Mouse (Mus musculus) c-Kit-positive CD71-positive TER-119-negative erythroid progenitor cells, embryonic 14.5 days (primary cell): ENCODE results near the gene Lifr.

ENCODE experiments used
- DNase-seq: peaks from one replicate; pipeline ENCODE4 v3.0.0-alpha.2; 2013; ENCODE audit warnings: low read depth

Lifr gene

DNA sequence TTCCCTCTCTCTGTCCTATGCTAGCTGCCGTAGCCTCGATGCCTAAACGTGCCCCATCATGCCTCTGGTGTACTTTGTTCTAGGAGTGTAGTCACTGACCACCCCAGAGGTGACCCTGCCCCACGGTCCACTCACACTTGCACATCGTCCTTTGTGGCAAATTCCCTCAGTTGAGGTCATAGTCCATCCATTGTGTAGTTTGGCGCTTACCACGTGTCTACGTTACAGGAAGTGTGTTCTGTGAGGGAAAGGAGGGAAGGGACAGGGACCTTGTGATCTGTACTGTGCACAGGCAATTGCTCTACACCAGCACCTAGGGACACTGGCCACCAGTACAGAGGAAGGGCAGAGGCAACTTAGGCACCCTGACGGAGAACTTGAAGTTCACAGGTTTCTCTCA lies 69.5 kb downstream of the Lifr start:
- no peak for DNase-seq

DNA sequence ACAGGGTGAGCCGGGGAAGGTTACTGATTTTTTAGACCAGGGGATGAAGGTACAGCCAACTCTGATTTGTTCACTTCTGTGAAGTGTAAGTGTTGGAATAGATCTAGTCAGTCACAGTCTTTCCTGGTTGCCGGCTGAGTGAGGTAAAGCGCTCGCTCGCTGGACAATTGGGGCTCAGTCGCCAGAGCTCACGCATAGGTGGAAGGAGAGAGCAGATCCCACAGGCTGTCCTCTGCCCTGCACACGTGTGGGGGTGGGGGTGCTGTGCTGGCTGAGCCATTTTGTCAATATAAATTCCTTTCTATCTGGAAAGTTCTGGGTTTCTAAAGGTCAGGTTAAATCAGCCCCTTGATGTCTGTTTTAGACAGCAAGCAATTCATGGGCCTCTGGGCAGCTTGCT lies 69.9 kb downstream of the Lifr start:
- no peak for DNase-seq

DNA sequence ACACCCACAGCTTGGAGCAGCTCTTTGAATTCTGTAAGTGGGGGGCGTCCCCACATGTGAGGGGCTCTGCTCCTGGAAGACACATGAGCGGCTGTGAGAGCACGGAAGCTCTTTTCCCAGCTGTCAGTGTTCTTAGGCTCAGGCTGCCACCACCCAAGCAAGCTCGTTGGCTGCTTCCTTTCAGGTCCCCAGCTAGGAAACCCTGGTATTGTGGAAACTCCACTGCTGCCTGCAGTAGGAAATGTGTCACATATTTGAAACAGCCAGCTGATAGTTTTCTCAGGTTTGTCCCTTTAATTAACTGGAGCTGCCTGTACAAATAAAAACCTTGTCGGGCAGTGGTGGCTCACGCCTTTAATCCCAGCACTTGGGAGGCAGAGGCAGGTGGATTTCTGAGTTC lies 73.4 kb downstream of the Lifr start:
- DNase-seq = no peak

DNA sequence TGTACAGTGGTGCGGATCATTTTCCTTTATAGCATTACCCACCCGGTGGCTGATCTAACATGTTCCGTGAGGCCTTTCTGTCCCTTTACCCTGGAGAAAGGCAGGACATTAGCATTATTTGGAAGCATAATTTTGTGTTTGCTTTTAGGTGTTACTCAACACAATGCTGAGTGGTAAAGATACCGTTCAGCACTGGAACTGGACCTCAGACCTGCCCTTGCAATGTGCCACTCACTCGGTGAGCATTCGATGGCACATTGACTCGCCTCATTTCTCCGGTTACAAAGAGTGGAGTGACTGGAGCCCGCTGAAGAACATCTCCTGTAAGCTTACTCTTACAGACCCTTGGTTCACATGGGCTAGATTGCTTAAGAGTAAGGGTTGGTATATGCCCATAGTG lies 76.3 kb downstream of the Lifr start:
- no peak for DNase-seq

DNA sequence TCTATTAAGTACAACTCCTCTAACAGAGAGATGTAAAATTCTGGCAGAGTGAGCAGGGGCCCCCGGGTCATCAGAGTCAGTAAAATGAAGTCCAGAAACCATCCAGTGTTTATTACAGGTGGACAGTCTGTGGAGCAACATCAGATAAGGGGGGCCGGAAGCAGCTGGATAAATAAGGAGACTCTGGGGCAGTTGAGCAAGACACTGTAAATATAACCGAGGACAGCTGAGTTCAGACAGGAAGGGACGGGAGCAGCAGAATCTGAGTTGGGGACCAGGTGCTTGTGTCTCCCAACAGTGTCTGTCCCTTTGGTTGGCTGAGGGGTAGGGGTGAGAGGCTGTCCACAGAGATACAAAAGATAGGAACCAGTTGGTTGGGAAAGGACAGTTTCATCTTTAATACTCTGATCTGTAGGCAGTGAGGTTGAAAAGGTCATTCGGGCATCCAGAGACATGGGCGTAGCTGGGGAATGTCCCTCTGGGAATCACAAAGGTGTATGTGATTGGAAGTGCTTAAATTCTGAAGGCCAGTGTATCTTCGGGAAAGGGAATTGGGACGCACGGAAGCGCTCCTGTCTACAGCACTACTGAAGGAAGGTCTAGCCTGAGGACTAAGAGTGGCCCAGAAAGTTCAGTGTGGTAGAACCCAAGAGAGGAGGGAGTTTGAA lies 77.0 kb downstream of the Lifr start:
- no peak for DNase-seq

DNA sequence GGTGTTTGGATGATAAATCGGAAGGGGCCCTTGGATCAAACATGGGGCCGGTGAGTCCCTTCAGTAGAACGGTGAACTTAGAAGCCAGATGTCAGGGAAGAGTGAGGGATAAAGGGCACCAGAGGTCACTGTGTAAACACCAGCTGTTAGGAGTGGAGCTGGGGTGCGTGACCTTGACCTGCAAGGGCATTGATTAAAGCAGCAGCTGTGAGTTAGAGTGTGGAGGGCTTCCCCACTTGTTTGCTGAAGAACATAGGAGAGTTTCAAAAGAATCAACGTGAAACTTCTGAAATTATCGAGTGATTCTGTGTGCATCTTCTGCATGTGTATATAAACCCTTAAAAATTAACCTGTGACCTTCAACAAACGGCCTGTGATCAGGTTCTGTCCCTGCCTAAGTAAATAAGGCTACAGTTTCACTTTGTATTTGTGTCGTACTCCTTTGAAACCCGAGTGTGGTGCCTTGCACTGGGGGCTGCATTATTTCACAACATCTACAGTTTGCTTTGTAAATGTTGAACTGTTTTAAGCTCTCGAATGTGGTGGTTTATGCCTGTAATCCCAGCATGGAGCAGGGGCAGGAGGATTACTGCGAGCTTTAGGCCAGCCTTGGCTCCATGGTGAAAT lies 77.6 kb downstream of the Lifr start:
- DNase-seq = no peak

DNA sequence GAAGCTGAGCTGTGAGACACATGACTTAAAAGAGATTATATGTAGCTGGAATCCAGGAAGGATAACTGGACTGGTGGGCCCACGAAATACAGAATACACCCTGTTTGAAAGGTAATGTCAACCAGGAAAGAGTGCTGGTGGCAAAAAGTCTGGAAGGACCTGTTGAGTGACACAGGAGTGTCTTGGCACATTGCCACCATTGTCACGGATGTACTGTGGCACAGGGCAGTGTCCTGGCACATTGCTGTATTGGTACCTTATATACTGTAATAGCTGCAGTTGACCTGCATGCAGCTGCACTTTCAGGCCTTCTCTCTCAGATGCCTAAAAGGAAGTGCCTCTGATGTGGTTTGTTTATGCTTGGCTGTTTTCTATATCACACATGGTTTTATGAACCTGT lies 82.5 kb downstream of the Lifr start:
- no peak for DNase-seq

DNA sequence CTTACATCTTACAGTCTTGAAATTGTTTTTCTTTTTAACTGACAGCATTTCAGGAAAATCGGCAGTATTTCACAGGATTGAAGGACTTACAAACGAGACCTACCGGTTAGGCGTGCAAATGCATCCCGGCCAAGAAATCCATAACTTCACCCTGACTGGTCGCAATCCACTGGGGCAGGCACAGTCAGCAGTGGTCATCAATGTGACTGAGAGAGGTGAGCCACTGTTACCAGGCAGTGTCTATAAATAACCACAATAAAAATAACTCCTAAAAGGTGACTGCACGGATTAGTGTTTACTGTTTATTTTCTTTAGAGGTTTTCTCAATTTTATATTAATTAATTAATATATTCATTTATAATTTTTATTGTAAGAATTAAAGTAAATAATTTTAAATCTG lies 82.9 kb downstream of the Lifr start:
- no peak for DNase-seq

DNA sequence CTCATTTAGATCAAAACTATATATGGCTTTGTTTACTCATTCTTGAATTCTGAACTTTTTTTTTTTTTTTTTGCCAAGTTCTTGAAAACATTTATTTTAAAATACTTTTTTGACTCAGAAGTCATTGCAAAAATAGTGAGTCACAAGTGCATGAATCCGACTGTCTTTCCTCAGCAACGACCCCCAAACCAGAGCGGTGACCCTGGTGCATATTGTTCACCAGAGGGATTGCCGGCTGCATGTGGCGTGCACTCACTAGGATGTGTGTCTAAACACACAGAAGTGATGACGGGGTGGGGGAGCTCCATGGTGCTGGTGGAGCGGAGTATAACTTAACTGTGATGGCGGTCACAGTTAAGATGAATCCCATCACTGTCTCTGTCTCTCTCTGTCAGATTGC lies 83.4 kb downstream of the Lifr start:
- DNase-seq = no peak

DNA sequence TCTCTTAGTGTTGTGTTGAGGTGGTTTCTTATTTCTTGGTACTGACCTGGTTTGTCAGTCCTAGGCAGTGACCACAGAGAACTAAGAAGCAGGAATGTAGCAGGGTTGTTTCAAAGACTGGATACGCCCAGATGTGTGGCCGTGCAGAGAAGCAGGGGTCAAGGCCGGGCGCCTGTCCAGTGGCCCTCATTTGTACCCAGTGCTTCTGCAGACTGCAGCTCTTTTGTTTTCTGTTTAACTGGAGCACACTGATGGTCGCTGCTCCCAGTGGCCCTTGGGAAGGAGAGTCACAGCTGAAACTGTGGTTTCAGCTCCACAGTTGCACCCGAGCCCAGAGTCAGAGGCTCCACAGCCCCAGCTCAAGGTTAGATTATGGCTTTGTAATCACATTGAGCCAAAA lies 90.2 kb downstream of the Lifr start:
- DNase-seq = no peak

DNA sequence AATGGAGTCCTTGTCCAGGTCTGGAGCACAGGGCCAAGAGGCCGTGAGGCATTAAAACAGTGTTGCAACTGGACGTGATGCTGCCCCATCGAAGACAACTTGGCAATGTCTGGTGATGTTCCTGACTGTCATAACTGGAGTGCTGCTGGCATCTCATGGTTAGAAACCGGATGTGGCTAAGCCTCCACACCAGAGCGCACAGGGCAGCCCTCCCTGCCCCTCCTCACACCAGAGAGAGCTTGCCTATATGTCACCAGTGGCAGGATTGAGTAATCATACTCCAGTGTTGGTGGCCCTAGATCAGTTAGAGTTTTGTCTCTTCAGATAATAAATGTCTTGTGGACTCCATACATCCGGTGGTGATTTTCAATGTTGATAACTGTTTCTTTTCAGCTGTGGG lies 97.3 kb downstream of the Lifr start:
- DNase-seq = no peak

DNA sequence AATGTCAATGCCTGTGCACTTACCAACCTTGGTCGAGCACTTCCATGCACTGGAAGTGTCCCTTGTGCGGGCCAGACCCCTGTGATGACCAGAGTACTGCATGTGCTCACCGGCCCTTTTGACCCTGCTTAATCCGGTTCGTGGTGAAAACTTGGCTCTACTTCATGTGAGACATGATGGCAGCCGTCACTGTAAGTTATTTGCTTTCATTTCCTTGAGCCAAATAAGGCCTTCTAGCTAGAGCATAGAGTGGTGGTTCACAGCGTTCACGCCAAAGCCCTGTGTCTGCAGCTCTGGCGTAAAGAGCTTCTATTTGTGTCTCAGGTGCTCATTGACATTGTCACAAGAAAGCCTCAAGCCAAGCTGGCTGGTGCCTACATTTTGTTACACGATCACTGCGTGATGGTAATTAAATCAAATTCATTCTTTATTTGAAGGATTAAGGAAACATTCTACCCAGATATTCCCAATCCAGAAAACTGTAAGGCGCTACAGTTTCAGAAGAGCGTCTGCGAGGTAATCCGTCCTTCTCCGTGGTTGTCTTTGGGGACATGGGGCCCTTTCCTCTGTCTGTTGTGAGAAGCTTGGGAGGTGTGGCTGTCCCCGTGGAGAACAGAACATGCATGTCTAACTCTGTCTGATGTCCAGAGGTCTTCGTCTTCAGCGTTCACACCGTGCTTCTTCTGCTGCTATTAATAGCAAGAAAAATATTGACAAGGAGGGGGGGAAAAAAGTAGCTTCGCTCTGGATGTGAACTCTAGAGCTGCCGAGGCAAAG lies 99.5 kb downstream of the Lifr start:
- DNase-seq = no peak

DNA sequence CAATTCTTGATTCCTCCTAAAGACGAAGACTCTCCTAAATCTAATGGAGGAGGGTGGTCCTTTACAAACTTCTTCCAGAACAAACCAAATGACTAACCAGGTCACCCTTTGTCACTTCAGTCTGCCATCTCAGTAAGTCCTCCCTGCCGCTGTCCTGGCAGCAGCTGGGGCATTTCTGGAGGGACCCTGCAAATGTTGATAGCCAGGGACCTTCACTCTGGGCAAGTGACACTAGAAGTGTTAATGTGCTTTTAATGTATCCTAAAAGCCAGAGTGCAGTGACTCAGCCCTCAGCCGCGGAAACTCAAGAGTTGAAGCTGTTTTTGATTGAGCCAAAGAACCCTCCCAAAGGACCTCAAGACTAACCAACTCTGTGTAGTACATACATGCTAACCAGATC lies 100.7 kb downstream of the Lifr start:
- no peak for DNase-seq

DNA sequence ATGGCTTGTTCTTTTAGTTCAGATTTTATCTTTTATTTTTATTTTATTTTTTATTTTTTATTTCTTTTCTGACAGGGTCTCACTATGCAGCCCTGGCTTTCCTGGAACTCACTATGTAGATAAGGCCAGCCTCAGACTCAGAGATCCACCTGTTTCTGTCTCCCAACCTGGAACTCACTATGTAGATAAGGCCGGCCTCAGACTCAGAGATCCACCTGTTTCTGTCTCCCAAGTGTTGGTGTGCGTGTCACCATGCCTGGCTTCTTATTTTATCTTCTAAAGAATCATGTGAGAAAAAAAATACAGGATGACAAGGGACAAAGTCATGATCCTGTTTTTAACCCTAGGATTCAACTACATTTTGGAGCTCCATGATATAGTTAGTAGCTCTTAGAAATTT lies 102.2 kb downstream of the Lifr start:
- no peak for DNase-seq

DNA sequence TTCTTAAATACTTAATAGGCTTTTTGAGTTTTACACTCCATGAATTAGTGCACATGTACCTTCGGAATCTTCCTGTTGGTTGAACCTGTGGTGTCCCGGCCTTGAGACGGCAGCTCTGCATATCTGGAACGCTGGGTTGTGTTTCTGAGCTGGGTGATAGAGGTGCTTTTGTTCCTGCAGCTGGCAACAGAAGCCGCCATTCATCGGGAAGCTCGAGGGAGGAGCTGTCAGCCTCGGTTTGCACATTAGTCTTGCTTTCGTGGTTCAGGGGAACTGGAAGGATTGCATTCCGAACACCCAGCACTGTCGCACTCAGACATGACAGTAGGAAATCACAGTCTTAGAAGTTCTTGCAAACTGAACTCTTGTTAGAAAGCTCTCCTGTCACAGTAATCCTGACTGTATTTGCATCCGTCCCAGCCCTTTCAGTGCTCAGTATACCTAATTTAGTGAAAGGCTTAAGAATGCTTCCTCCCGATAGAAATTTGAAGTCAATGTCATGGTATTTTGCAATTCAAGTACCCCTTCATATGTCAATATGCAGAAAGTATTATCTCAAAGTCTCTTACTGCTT lies 103.8 kb downstream of the Lifr start:
- DNase-seq = no peak

DNA sequence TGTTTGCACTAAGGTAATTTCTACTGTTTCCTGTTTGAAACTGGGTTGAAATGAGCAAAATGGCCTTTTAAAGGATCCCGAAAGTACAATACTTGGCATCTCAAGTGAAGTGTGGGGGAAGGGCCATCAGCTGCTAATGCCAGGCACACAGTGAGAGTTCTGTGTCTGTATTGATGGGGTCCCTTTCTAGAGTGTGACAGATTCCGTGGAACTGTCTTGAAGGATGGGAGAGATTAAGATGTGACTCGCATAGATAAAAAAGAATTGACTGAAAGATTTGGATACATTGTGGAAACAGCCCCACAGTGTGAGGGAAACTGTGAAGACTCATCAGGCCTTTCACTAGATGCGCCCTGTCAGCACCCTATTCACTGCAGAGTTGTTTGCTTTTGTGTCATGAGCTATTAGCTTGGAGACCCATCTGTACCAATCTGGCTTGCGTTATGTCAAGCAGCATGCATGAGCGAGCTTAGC lies 104.4 kb downstream of the Lifr start:
- no peak for DNase-seq

DNA sequence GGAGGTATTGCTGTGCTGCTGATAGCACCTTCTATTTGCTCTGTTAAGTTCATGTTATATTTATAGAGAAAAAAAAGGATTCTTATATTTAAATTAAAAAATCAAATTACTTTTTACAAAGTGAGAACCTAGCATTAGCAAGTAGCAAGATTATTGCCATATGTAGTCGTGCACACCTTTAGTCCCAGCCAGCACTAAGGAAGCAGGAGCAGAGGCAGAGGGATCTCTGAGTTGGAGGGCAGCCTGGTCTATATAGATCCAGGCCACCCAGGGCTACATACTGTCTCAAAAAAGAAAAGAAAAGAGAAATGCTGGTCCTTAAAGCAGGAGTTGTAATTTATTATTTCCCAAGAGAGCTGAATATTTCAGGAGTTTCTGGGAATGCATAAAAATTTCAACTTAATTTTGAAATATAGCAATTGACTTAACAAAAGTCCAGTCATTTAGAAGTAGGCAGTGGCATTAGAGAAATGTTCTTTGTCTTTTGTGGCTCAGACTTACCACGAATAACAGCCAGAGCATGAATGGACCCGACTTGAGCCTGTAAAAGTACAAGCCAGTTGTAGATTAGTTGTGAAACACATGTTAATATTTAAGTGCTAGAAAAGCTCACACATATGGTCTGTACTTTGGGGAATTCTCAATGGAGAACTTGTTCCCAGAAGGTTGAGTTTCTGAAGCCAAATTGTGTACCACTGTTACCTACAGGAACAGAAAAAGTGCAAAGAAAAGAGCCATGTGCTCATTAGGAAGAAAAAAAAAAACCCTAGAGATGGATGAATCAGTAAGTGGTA lies 107.4 kb downstream of the Lifr start:
- DNase-seq = no peak

DNA sequence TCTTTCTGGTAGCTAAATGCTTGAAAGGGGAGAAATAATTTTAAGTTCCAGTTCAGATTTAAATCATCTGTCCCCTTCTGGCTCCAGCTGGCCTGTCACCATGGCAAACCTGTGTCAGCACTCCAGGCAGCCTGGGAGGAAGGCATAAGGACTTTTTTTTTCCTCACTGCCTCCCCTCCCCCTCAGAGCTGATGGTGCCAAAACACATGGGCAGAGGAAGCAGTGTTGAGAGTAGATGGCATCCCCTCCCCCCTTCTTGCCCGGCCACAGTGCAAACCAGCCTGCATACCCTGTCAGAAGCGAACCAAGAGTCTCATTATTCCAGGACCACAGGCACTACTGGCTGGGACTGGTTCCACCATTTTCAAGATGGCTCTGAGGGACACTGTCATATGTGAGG lies 108.4 kb downstream of the Lifr start:
- no peak for DNase-seq

DNA sequence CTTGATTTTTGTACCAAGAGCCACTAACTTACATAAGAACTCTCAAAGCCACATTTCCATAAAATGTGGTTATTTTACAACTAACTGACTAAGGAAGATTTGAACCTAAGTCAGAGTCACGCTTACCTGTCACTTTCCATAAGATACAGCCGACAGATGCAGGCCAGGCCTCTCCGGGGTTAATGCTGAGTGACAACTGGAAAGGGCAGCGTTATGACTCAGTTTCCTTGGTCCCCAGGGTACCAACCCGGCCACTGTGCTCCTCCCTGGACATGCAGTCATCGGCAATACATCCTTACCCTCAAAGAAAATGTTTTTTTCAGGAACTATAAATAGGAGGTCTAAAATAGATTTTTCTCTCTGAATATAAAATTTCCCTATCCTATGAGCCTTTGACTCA lies 109.9 kb downstream of the Lifr start:
- no peak for DNase-seq

DNA sequence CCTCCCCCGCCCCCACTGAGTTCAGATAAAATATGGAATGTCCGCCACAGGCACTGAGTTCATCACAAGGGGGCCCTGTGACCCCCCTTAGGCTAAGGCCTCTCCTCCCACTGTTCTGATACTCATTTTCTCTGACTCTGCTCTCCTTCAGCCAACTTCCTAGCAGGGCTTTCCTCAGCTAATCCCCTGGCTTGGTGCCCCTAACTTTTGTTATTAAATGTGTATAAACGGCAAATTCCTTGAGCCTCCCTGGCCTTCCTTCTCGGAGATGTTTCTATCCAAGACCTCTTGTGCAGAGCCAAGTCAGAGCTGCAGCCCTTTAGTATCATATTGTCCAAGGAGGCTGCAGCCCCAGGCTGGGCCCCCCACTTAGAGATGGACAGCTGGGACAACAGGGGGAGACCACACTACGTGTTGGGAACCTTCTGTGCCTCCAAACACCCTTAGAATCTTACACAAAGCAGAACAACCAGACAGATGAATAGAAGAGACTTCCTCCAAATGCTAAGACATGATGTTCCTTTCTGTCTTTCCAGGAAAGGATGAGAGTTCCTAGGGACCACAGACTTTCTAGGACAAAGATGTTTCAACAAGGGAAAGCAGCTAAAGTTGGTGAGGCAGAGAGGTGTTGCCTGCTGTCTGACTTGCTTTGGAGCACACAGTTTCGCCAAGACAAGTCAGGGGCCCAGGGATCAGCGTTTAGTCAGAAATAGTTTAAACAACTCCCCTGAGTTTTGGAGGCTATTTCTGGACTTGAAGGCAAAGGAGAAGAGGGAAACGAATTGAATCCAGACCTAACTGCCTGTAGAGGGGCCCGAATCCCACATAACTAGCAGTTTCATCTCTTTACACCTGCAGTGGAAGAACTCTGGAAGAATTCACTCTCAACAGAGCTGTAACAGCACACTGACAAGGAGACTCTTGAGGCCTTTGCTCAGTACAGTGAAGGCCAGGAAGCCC lies 111.3 kb downstream of the Lifr start:
- no peak for DNase-seq

DNA sequence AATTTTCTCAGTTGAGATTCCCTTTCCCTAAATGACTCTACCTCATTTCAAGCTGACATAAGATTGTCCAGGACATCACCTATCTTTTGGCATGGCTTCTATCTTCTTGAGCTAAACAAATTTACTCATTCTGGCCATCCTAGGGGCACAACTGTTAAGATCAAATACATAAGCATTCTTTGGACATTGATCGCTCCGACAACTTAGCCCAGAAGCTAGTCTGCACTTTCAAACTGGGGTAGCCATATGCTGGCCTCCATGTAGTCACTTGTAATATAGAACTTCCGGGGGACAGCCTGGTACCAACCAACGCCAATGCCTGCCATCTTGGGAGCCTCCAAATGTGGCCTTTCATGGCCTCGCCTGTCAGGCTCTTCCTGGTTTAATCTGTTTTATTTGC lies 112.6 kb downstream of the Lifr start:
- DNase-seq = no peak
